Mouse (Mus musculus) stomach, embryonic 16.5 days (tissue): ENCODE results near the gene Frat1. TPM values are rescaled to one million over a fixed set of nuclear protein-coding genes. Genes with fewer than 3 reads are reported as not detected.
"Not testable (repeated sequence)": the region's sequence is repeated elsewhere in the genome, so short reads cannot be mapped to it uniquely, and the experiment has no call there.

Source experiments
- ATAC-seq: fragments of 200-750 bp; cut with Nextera tagmentation; 2 replicates; pipeline ENCODE4 v1.8.0; 2017; ENCODE audit warnings: moderate number of reproducible peaks, moderate TSS enrichment; ENCODE audit not compliant: insufficient read depth, low FRiP score
- H3K27ac ChIP-seq: fragments of 300-500 bp; sonication (generic); 2 replicates; pipeline ENCODE4 v1.5.1; 2014; ENCODE audit warnings: low read length
- H3K27me3 ChIP-seq: fragments of 300-500 bp; sonication (generic); 2 replicates; pipeline ENCODE4 v1.6.1; 2014; ENCODE audit warnings: low read length, control low read depth, mixed read lengths; ENCODE audit not compliant: control insufficient read depth, insufficient read depth
- H3K36me3 ChIP-seq: fragments of 300-500 bp; sonication (generic); 2 replicates; pipeline ENCODE4 v1.6.1; 2014; ENCODE audit warnings: low read length; ENCODE audit not compliant: control insufficient read depth, insufficient read depth
- H3K4me1 ChIP-seq: fragments of 300-500 bp; sonication (generic); 2 replicates; pipeline ENCODE4 v1.6.1; 2014; ENCODE audit warnings: low read length, control low read depth, mixed read lengths; ENCODE audit not compliant: control insufficient read depth, insufficient read depth
- H3K4me2 ChIP-seq: fragments of 300-500 bp; sonication (generic); 2 replicates; pipeline ENCODE4 v1.6.1; 2014; ENCODE audit warnings: low read depth, low read length, mixed read lengths
- H3K4me3 ChIP-seq: fragments of 300-500 bp; sonication (generic); replicated peaks from 2 replicates; pipeline ENCODE4 v1.5.1; 2014; ENCODE audit warnings: mild to moderate bottlenecking, low read length
- H3K9ac ChIP-seq: fragments of 300-500 bp; sonication (generic); 2 replicates; pipeline ENCODE4 v1.6.1; 2014; ENCODE audit warnings: low read length
- H3K9me3 ChIP-seq: fragments of 300-500 bp; sonication (generic); replicated peaks from 2 replicates; pipeline ENCODE4 v1.6.1; 2016; ENCODE audit warnings: low read length, control low read depth; ENCODE audit not compliant: control insufficient read depth
- WGBS: fragments of 180-500 bp; shearing (Covaris S2); extraction: QIAGEN DNeasy Blood & Tissue Kit; methylation state at CpG from one replicate; pipeline ENCODE4 v1.1.7; 2014; 5-methylcytosine and 5-hydroxymethylcytosine counted together
- polyA plus RNA-seq: library from polyadenylated mRNA; unstranded; fragments of >200 nt; fragmentation: Nextera tagmentation; extraction: Ambion mirVana; gene quantifications from 2 replicates; pipeline ENCODE4 v1.2.1, GENCODE M21; 2015

The Frat1 gene
- polyA plus RNA-seq, 1 experiment from 2014 or later = 9.9 TPM

DNA sequence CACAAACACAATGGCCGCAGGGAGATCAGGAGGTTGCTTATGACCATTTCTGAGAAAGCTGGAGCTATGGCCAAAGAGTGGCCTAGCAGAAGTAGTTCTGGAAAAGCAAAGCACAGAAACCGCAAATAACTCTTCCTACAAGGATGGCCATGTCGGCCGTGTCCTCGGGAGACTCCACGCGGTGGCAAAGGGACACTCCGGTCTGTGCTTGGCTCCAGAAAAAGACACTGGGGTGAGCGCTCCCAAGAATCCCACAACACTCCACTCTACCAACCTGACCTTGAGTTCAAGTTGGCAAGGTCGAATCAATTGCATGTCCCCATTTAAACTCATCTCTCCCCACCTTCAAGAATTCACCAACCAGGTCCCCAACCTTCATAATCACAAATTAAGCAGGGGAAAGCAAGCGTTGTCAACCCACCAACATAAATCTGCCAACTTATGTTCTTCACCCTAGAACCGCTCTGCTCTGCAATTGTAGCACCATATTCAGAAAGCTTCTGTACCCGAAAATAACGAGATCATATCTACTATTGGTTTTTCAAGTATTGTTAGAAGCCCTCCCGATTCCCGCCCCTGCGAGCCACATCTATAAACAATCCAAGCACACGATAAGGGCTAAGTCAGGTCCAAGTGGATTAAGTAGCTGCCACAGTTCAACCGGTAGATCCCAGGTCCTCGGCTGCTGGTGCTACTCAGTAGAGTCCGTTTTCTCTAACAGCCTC is 16.8 kb downstream of the Frat1 start:
- no peaks in the 10 kb centered on the region for H3K36me3 ChIP-seq
- H3K27me3 ChIP-seq = no peaks in the 10 kb centered on the region
- peaks cover 8% of the 10 kb centered on the region for H3K4me1 ChIP-seq
- 13% methylated on average over 21 of the region's 21 CpGs for WGBS
- peak overlapping the region; percentile 95 for H3K4me2 ChIP-seq
- H3K9me3 ChIP-seq = no peaks in the 10 kb centered on the region
- no peak overlapping the region for H3K27ac ChIP-seq
- peak overlapping the region; percentile 69 for H3K4me3 ChIP-seq
- H3K9ac ChIP-seq = peak overlapping the region; percentile 83
- no peak for ATAC-seq

- H3K27ac ChIP-seq = peak overlapping the region; percentile 88
- peak; percentile 19 for ATAC-seq
- peak overlapping the region; percentile 69 for H3K4me3 ChIP-seq
- H3K36me3 ChIP-seq = no peaks in the 10 kb centered on the region
- peaks cover 8% of the 10 kb centered on the region for H3K4me1 ChIP-seq
- no peaks in the 10 kb centered on the region for H3K27me3 ChIP-seq
- H3K4me2 ChIP-seq = peak overlapping the region; percentile 95
- peak overlapping the region; percentile 83 for H3K9ac ChIP-seq
- H3K9me3 ChIP-seq = no peaks in the 10 kb centered on the region
- WGBS = under 1% methylated on average over 64 of the region's 64 CpGs
These were observed 17.4 kb downstream of the Frat1 start for GRCm38 (mm10) chr19:41847091-41847581.

GRCm38 (mm10) chr19:41847614-41847991 is 17.8 kb downstream of the Frat1 start:
- under 1% methylated on average over 48 of the region's 53 CpGs for WGBS
- not testable (repeated sequence) for H3K36me3 ChIP-seq, H3K27me3 ChIP-seq, H3K9me3 ChIP-seq, H3K4me1 ChIP-seq
- Histone ChIP-seq H3K4me2 (peak overlapping the region; percentile 95), H3K27ac (peak overlapping the region; percentile 88), H3K9ac (peak overlapping the region; percentile 83), H3K4me3 (peak overlapping the region; percentile 69)
- ATAC-seq = peak; percentile 68

- Histone ChIP-seq H3K27me3 (no peaks in the 10 kb centered on the region), H3K9me3 (no peaks in the 10 kb centered on the region), H3K27ac (peak within 1 kb of the TSS; percentile 88), H3K9ac (peak within 1 kb of the TSS; percentile 83), H3K4me2 (peak within 1 kb of the TSS; percentile 95), H3K4me3 (peak within 1 kb of the TSS; percentile 69), H3K4me1 (peaks cover 8% of the 10 kb centered on the region), H3K36me3 (no peaks in the 10 kb centered on the region)
- WGBS = under 1% methylated on average over 71 of the region's 72 CpGs
- ATAC-seq = peak; percentile 94
These were observed 18.5 kb downstream of the Frat1 start, which contains the start of gene Frat2 for GRCm38 (mm10) chr19:41847992-41848851. Gene Frat2, minus strand, starts transcription at chr19:41848132.

- Histone ChIP-seq H3K36me3 (no peaks in the 10 kb centered on the region), H3K4me1 (peaks cover 8% of the 10 kb centered on the region), H3K27ac (no peak overlapping the region), H3K4me3 (no peak overlapping the region), H3K4me2 (no peak overlapping the region), H3K27me3 (no peaks in the 10 kb centered on the region), H3K9ac (no peak overlapping the region), H3K9me3 (no peaks in the 10 kb centered on the region)
- 40% methylated on average over 6 of the region's 6 CpGs for WGBS
- ATAC-seq = no peak
These were observed 20.4 kb downstream of the Frat1 start for GRCm38 (mm10) chr19:41850021-41850718.

DNA sequence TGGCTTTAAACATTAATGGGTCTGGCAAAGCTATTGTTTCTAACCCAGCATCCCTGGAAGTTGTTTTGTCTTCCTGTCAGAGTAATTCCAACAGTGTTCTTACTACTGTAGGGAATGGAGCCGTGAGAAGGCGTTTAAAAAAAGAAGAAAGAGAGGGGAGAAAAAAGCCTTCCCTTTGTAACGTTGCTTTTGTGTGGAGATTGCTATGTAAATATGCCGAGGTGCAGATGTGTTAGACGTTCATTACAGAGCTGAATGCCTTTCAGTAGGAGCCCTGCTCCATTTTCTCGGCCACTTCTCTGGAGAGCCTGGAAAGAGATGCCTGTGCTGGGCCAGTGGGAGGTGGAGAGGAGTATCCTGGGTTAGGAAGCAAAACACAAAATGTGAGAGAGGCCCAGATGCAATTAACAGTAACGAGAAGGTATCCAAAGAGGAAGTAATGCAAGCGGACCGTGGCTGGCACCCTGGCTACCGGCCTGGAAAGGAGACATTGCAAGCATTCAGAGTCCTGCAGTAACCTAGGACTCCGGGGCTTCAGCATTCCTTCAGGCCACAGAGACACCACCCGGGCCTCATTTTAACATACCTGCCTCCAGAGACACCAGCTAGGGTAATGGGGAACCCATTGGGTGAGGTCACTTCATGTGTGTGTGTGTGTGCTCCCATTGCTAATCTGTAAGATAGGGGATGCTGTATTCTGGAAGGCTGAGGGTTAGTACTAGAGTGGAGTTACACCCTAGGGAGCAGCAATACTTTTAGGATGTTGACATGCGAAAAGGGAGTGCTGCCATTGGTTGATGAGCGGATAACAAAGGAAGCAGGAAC is 21.2 kb downstream of the Frat1 start:
- Histone ChIP-seq H3K9ac (no peak overlapping the region), H3K4me1 (peaks cover 7% of the 10 kb centered on the region), H3K27me3 (no peaks in the 10 kb centered on the region), H3K4me3 (no peak overlapping the region), H3K36me3 (no peaks in the 10 kb centered on the region), H3K4me2 (no peak overlapping the region), H3K27ac (no peak overlapping the region), H3K9me3 (no peaks in the 10 kb centered on the region)
- no peak for ATAC-seq
- WGBS = 32% methylated on average over 14 of the region's 14 CpGs

DNA sequence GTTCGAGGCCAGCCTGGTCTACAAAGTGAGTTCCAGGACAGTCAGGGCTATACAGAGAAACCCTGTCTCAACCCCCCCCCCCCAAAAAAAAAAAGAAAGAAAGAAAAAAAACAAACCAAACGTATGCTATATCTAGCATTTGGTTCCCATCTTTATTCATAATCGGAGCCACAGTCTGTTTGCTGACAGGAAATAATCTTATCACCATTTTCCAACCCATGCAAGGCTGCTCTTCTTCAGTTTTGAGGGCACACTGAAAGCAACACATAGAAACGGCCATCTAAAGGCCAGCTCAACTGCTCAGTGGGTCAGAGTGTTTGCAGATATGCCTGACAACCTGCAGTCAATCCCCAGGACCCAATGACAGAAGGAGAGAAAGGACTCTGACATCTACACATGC is 22.7 kb downstream of the Frat1 start:
- no peaks in the 10 kb centered on the region for H3K36me3 ChIP-seq
- no peaks in the 10 kb centered on the region for H3K9me3 ChIP-seq
- H3K9ac ChIP-seq = no peak overlapping the region
- H3K4me2 ChIP-seq = no peak overlapping the region
- no peak for ATAC-seq
- WGBS = 78% methylated on average over 4 of the region's 4 CpGs
- H3K4me3 ChIP-seq = no peak overlapping the region
- no peaks in the 10 kb centered on the region for H3K27me3 ChIP-seq
- H3K4me1 ChIP-seq = no peaks in the 10 kb centered on the region
- H3K27ac ChIP-seq = no peak overlapping the region

GRCm38 (mm10) chr19:41857086-41857762 is 27.5 kb downstream of the Frat1 start:
- Histone ChIP-seq H3K36me3 (no peaks in the 10 kb centered on the region), H3K4me2 (no peak overlapping the region), H3K27me3 (no peaks in the 10 kb centered on the region), H3K4me3 (no peak overlapping the region), H3K9me3 (no peaks in the 10 kb centered on the region), H3K9ac (no peak overlapping the region), H3K4me1 (no peaks in the 10 kb centered on the region), H3K27ac (peak overlapping the region; percentile 60; the same call in 1 of the 2 replicates)
- ATAC-seq = peak; percentile 86
- 47% methylated on average over 5 of the region's 5 CpGs for WGBS
